Mouse (Mus musculus) E14TG2a.4 (cell line): ENCODE measurements around the gene Nalcn.

Experiments used
- CTCF ChIP-seq: conservative IDR thresholded peaks from 2 replicates; pipeline ENCODE4 v1.5.1; 2014; ENCODE audit warnings: low read length
- POU5F1 ChIP-seq: IDR thresholded peaks from 2 replicates; pipeline ENCODE4 v1.6.1; 2014; ENCODE audit warnings: low read length, borderline replicate concordance

DNA sequence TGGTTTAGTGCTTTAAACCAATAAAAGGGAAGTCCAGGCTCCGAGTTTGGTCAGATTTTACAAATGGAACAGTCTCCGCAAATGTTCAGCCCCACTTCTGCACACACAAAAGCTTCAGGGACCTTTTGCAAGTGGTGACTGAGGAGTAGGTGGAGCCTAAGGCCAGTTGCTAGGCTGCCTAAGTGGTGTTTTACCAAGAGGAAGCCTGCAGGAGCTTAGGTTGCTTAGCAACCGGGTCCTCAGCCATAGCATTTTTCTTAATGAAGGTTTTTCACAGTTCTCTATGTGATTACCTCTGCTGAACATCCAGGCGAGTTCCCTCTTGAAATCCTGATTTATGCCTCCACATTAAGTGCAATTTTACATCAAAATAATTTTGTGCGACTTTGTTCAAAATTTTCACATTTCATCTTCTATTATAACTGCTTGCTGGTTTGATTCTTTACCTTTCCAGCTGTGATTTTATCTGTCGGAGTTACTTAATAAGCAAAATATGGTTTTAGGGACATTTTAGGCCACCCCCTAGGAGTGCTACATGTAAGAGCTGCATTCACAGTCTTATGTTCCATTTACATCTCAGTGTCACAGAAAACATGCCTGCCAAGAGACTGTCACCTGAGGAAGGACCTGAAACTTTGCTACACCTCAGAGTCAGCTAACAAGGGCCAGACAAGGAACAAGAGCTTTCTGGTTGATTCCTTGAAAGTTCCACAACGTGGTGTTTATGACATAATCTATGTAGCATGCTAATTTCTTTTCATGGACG is 113.4 kb downstream of the Nalcn start:
- no peak for TF ChIP-seq CTCF
- TF ChIP-seq POU5F1, result no peak
